Mouse (Mus musculus) neural tube, embryonic 15.5 days (tissue): ENCODE results near the gene Arhgef10l. TPM values are rescaled to one million over a fixed set of nuclear protein-coding genes. Genes with fewer than 3 reads are reported as not detected.

Source experiments
- microRNA-seq: library from miRNA; unstranded; fragments of <30 nt; microRNA quantifications from one replicate; pipeline ENCODE4, GENCODE M21; 2017
- polyA plus RNA-seq: library from polyadenylated mRNA; unstranded; fragments of >200 nt; fragmentation: Nextera tagmentation; extraction: Ambion mirVana; gene quantifications from 2 replicates; pipeline ENCODE4 v1.2.1, GENCODE M21; 2015

Arhgef10l gene
- polyA plus RNA-seq, 1 experiment from 2014 or later, result 23.6 TPM

Small RNA genes within 50 kb of the gene (microRNA-seq; reads per million reads assigned to microRNA genes)
- not detected for gene Gm23045

Other genes with a start within 250 kb of the Arhgef10l start
- 16.7 and 16.8 TPM in 2 replicates for gene Rcc2, start 34.5 kb upstream of the Arhgef10l start, polyA plus RNA-seq
- 0.65 TPM in 1 of 2 replicates, not detected in the other for gene Padi6, start 76.6 kb upstream of the Arhgef10l start, polyA plus RNA-seq
- gene Padi4, start 108.2 kb upstream of the Arhgef10l start, polyA plus RNA-seq, result 0.20 and 1.6 TPM in 2 replicates
- gene Padi3, start 144.6 kb upstream of the Arhgef10l start, polyA plus RNA-seq, result 0.22 TPM in 1 of 2 replicates, not detected in the other
- gene Padi1, start 179.8 kb upstream of the Arhgef10l start, polyA plus RNA-seq, result 0.08 and 0.24 TPM in 2 replicates
- gene Padi2, start 240.3 kb upstream of the Arhgef10l start, polyA plus RNA-seq, result 1.0 and 2.9 TPM in 2 replicates